Mouse (Mus musculus): ENCODE results near the gene Elmo1.

Gene Elmo1

GRCm38 (mm10) chr13:20279889-20280288 is 189.5 kb downstream of the Elmo1 start:
- DNase-seq: no peak

DNA sequence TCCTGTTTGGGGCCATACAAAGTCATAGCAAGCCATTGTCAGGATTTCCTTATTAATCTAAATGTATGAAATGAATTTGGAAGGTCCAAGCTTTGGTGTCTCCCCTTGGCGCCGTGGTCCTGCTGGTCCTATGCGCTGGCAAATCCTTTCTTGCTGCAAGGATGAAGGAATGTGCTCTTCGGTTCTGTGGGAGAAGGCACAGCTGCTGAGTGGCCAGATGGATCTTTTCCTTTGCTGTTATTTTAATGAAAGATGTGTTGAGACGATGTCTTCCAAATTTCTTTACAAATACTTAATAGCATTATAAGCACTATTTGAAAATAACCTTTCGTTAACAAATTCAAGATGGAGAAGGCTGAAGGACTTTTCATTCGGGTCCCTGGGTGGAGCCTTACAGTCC is 193.5 kb downstream of the Elmo1 start:
- peak; percentile 34 for DNase-seq

GRCm38 (mm10) chr13:20286680-20287079 is 196.3 kb downstream of the Elmo1 start:
- DNase-seq: no peak

- DNase-seq: peak; percentile 74
These were observed 198.0 kb downstream of the Elmo1 start for GRCm38 (mm10) chr13:20288393-20288792.

GRCm38 (mm10) chr13:20290412-20290811 is 200.0 kb downstream of the Elmo1 start:
- DNase-seq: peak; percentile 65

DNA sequence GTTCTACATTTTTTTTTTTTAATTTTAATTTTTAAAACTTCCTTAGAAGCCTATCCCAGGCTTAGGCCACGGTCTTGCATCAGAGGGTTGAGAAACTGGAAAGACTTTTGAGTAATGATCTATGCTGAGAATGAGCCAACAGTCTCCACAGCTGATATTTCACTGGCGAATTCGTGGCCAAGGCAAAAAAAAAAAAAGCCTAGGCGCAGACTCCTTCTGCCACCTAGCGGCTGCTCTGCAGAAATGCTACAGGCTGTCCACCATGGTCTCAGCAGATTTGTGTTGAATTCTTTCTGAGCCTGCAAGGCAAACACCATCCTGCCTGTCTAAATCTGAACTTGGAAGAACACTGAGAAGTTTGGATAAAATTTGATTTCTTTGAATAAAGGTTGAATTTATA is 202.0 kb downstream of the Elmo1 start:
- DNase-seq: peak; percentile 76

- peak; percentile 50 for DNase-seq
These were observed 205.0 kb downstream of the Elmo1 start for GRCm38 (mm10) chr13:20295278-20295970.

- peak; percentile 83 for DNase-seq
These were observed 207.4 kb downstream of the Elmo1 start for GRCm38 (mm10) chr13:20297841-20298240.

GRCm38 (mm10) chr13:20299424-20299823 is 209.0 kb downstream of the Elmo1 start:
- peak; percentile 41 for DNase-seq

GRCm38 (mm10) chr13:20300052-20300564 is 209.7 kb downstream of the Elmo1 start:
- no peak for DNase-seq

DNA sequence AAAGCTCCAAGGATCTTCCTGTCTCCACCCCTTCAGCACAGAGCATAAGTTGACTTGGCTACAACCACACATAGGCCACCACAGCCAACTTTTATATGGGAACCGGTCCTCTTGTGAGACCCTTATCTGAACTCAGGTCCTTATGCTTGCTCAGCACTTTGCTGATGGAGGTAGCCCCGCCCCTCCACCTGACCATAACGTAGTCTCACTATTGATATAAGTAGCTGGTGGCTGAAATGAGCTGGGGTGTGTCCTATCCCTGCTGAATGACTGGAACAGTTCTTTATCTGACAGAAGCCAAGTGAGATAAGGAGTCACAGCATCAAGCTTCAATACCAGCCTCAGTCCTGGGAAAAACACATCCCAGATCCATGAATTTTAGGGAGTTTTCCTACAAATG is 210.2 kb downstream of the Elmo1 start:
- DNase-seq: no peak

GRCm38 (mm10) chr13:20301760-20302159 is 211.4 kb downstream of the Elmo1 start:
- DNase-seq: no peak

GRCm38 (mm10) chr13:20305621-20306020 is 215.2 kb downstream of the Elmo1 start:
- DNase-seq: no peak

DNA sequence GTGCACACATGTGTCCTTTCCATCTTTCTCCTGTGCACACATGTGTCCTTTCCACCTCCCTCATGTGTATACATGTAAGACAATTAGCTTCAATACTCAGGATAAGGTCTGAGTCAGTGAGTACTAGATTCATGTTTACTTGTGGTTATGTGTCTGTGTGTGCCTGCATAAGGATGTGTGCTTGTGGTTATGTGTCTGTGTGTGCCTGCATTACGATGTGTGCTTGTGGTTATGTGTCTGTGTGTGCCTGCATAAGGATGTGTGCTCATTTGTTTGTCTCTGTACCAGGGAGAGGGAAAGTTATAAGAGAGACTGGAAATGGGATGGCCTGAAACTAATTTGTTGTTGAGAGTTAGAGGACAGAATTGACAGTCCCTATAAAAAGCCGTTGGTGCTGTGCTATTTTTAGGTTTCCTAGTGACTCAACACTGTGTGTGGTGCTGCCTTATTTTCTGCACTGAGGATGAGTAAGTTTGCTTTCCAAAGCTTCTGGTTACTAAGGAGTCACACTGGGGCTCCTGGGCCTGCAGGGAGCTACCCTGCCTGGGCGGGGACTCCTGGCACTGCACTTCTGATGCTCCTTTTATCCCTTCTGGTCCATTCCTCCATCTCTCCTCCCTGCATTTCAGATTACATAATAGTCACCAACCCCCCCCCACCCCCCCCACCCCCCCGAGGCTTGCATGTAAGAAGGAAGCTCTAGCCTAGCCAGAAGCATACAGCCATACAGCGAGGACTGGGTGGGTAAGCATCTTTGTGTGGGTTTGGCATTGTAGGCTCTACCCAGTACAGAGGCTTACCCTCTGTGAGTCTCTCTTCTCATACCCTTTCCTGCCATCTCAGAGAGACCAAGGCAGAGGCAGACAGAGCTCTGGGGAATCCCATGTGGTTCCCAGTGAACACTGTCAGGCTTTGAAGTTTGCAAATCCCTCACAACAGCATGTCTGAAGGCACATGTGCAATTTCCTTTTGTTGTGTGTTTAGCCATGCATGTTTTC is 216.1 kb downstream of the Elmo1 start:
- DNase-seq: no peak

DNA sequence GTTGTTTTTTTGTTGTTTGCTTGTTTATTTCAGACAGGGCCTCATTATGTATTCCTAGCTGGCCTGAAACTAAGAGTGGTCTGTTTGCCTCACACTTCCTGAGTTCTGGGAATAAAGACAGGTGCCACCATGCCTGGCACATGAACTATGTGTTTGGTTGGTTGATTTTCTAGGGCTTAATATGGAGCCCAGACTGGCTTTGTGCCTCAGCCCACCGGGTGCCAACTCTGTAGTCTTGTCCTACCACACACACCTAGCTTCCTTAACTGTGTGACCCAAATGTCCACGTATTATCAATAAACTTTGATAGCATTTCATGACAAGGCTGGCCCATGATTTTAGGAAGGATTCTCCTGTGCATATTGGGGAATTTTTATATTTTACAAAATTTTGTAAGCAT is 217.0 kb downstream of the Elmo1 start:
- no peak for DNase-seq

DNA sequence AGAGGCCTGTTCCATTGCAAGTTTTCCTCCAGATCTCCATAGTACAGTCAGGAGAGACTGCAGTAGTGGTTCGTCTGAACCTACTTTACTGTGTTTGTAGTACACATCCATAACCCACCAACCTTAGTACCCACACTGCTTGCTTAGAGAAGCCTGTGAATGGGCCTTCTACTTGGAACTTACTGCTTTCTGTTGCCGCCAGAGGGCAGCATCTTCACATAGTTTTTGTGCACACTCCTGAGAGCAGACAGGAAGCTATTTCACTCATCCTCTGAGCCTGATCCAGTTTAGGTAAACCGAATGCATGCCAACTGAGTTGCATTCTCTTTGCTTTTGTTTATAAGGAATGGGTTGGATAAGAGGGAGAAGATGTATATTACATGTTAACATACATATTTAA is 221.2 kb downstream of the Elmo1 start:
- DNase-seq: peak; percentile 92

DNA sequence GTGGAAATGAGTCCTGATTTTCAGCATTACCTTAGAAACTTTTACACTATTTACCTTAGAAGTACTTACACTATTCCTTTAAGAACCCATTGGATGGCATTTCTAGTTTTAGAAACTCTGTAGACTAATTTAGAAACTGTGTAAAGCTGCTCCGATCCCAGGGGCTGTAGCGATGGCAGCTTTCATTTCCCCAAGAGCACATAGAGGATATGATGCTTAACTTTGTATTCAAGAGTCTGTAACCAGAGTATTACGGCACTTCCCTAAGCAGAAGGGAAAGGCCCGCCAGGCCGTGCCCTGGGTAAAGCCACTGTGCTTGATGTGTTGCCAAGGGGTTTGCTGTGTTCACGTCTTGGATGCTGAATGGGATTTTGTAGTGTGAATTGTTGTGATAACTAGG is 222.9 kb downstream of the Elmo1 start:
- no peak for DNase-seq

- no peak for DNase-seq
These were observed 225.7 kb downstream of the Elmo1 start for GRCm38 (mm10) chr13:20316139-20316538.

DNA sequence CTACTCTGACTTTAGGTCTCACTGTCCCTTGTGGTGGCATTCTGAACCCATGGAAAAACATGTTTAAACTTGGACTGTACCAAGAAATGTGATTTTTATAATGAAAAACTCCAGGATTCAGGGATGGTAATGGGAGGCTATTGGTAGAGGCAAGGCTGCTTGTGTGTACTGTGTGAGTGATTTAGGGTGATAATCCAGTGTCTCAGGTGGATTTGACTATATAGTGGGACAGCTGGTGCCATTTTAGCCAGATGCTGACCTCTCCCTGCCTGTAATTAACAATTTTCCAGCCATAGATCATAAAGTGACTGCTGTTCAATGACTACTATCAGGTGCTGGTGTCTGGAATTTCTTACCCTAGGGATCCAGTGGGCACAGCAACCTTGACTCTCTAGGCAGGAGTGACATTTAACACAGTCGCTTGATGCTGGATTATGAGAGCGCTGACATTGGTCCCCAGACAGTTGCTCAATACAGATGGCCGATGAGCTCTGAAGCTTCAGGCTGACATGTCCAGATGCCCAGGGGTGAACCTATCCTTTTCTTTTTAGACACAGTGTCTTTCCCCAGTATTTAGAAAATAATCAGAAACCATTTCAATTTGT is 228.3 kb downstream of the Elmo1 start:
- no peak for DNase-seq

DNA sequence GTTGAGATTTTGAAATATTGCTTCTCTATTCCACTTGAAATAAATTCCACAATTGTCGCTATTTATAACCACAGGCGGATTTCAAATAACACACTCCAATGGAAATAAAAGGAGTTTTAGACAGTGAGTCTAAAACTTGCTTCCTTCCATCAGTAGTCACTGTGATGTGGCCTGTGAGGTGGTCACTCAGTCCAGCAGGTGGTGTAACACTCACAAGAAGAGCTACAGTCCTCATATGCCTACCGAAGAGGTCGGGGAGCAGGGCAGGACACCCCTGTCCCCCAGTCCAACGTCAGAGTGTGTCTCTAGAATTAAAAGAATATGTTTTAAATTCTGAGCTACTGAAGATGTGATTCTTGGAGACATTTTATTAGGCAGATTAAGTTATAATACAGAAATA is 229.8 kb downstream of the Elmo1 start:
- peak; percentile 21 for DNase-seq

DNA sequence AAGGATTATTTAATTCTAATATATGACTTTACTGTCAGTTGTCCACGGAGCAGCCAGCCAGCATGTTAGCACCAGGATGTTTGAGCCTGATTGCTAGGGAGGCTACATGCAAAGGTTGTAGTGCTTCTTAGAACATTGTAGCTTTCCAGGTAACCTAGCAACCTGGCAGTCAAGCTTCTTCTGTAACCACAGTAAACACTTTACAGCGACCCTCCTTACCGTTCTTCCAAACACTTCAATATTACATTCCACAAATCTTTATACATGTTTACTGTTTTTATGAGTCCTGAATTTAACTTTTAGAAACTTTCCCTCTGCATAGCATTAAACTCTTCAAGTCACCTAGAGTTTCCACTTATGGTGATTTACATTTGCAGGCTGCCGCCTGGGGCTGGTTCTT is 233.1 kb downstream of the Elmo1 start:
- DNase-seq: peak; percentile 72

DNA sequence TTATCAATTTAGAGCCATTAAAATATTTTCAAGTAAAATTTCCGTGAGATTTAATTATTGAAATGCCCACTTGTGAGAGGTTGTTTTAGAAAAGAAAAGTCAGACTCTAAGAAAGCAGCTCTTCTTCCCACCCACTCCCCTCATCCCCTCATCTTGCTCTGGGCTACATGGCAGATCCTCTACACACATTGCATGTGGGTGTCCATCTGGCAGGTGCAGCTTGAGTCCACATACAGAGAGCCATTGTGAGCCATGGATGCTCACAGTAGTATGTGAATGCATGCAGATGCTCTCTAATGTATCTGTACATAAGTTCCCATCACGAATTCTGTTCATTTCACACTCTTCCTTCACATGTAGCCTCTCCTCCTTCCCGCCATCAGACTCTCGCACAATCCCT is 236.7 kb downstream of the Elmo1 start:
- DNase-seq: no peak

- DNase-seq: no peak
These were observed 237.6 kb downstream of the Elmo1 start for GRCm38 (mm10) chr13:20327975-20328374.
